Mouse (Mus musculus) kidney, embryonic 15.5 days (tissue): ENCODE measurements around the gene Pxk. TPM values are rescaled to one million over a fixed set of nuclear protein-coding genes. Genes with fewer than 3 reads are reported as not detected.
A peak's percentile ranks its signal among the peaks of the same experiment; 100 is the strongest.

ENCODE experiments used
- ATAC-seq: fragments of 200-750 bp; cut with Nextera tagmentation; replicated peaks from 2 replicates; pipeline ENCODE4 v1.8.0; 2017; ENCODE audit warnings: moderate TSS enrichment; ENCODE audit not compliant: low FRiP score
- H3K27ac ChIP-seq: fragments of 300-500 bp; sonication (generic); 2 replicates; pipeline ENCODE4 v1.5.1; 2015; ENCODE audit warnings: mild to moderate bottlenecking, inconsistent platforms
- H3K27me3 ChIP-seq: fragments of 300-500 bp; sonication (generic); 2 replicates; pipeline ENCODE4 v1.6.1; 2015; ENCODE audit warnings: inconsistent platforms
- H3K36me3 ChIP-seq: fragments of 300-500 bp; sonication (generic); 2 replicates; pipeline ENCODE4 v1.6.1; 2015; ENCODE audit warnings: inconsistent platforms
- H3K4me1 ChIP-seq: fragments of 300-500 bp; sonication (generic); 2 replicates; pipeline ENCODE4 v1.6.1; 2015; ENCODE audit warnings: inconsistent platforms
- H3K4me2 ChIP-seq: fragments of 300-500 bp; sonication (generic); 2 replicates; pipeline ENCODE4 v1.6.1; 2015; ENCODE audit warnings: moderate library complexity, mild to moderate bottlenecking, inconsistent platforms
- H3K4me3 ChIP-seq: fragments of 300-500 bp; sonication (generic); replicated peaks from 2 replicates; pipeline ENCODE4 v1.5.1; 2015; ENCODE audit warnings: mild to moderate bottlenecking, inconsistent platforms
- H3K9ac ChIP-seq: fragments of 300-500 bp; sonication (generic); 2 replicates; pipeline ENCODE4 v1.6.1; 2015; ENCODE audit warnings: mild to moderate bottlenecking, inconsistent platforms
- H3K9me3 ChIP-seq: fragments of 300-500 bp; sonication (generic); replicated peaks from 2 replicates; pipeline ENCODE4 v1.6.1; 2016; ENCODE audit warnings: inconsistent platforms
- whole genome bisulfite sequencing: fragments of 180-500 bp; shearing (Covaris S2); methylation state at CpG from one replicate; pipeline ENCODE4 v1.1.7; 2015; ENCODE audit warnings: mixed read lengths; 5-methylcytosine and 5-hydroxymethylcytosine counted together
- polyA plus RNA-seq: library from polyadenylated mRNA; unstranded; fragments of >200 nt; fragmentation: Nextera tagmentation; extraction: Ambion mirVana; gene quantifications from 2 replicates; pipeline ENCODE4 v1.2.1, GENCODE M21; 2015

The Pxk gene
- polyA plus RNA-seq, 1 experiment from 2014 or later = 35.1 TPM

DNA sequence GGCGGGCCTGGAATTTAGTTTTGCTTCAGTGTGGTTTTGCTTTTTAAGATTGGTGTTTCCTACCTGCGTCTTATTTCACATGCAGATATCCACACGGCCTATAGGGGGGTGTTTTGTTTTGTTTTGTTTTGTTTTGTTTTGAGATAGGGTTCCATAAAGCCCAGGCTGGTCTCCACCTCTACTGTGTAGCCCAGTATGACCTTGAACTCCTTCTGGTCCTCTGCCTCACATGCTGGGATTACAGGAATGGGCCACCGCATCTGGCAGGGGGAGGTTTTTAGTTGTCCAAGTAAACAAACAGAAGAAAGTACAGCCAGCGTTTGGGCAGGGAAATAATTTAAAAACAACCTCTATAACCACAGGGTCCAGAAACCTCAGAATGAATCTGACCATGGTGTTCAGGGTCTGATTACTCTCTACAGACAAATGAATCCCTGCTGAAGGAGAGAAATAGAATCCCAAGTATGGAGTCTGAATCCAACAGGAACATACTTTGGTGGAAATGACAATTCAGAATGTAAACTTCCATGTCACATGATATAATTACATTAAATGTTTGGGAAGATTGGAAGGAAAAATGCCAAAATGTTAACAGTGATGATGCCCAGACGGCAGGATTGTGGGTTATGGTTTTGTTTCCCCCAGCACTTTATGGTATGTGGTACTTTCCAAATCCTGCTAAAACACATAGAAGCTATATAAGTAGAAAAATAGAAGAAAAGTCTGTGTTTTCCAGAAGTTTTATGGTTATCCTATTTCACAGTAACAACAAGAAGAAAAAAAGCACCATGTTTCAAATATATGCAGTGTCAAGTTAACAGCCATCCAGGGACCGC is 26.3 kb downstream of the Pxk start:
- no peak overlapping the region for H3K9ac ChIP-seq
- no peak overlapping the region for H3K4me3 ChIP-seq
- no peaks in the 10 kb centered on the region for H3K9me3 ChIP-seq
- H3K4me1 ChIP-seq = no peaks in the 10 kb centered on the region
- H3K27ac ChIP-seq = no peak overlapping the region
- 73% methylated on average over 7 of the region's 7 CpGs for WGBS
- H3K4me2 ChIP-seq = no peak overlapping the region
- ATAC-seq = no peak
- no peaks in the 10 kb centered on the region for H3K27me3 ChIP-seq
- H3K36me3 ChIP-seq = peaks cover 24% of the 10 kb centered on the region; the same call in 1 of the 2 replicates

GRCm38 (mm10) chr14:8127971-8128370 is 30.0 kb downstream of the Pxk start:
- Histone ChIP-seq H3K36me3 (peaks cover 33% of the 10 kb centered on the region), H3K4me2 (no peak overlapping the region), H3K9me3 (no peaks in the 10 kb centered on the region), H3K4me3 (no peak overlapping the region), H3K27me3 (no peaks in the 10 kb centered on the region), H3K27ac (no peak overlapping the region), H3K9ac (no peak overlapping the region), H3K4me1 (no peaks in the 10 kb centered on the region)
- 56% methylated on average over 5 of the region's 5 CpGs for WGBS
- no peak for ATAC-seq

- Histone ChIP-seq H3K27me3 (no peaks in the 10 kb centered on the region), H3K9me3 (no peaks in the 10 kb centered on the region), H3K4me1 (no peaks in the 10 kb centered on the region), H3K4me2 (no peak overlapping the region), H3K4me3 (no peak overlapping the region), H3K9ac (no peak overlapping the region), H3K27ac (no peak overlapping the region), H3K36me3 (peaks cover 18% of the 10 kb centered on the region)
- WGBS = 75% methylated on average over 8 of the region's 8 CpGs
- ATAC-seq = no peak
These were observed 34.8 kb downstream of the Pxk start for GRCm38 (mm10) chr14:8132789-8133188.

DNA sequence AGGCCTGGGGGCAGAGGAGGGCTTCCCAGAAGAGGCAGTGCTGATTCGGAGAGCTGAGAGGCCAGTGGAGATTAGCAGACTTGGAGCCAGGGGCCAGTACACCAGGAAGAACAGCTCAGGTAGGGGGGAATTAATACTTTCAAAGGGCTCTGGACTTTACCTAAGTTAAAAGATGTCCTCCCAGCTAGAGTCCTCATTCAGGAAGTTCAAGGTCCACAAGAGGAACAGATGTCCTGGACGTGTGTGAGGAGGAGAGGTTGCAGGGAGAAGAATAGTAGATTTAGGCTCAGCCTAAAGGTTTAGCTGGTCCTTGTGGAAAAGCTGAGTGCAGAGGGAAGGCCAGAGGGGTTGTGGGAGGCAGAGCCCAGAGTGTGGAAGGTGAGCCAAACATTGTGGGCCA is 36.2 kb downstream of the Pxk start:
- Histone ChIP-seq H3K27me3 (no peaks in the 10 kb centered on the region), H3K4me1 (no peaks in the 10 kb centered on the region), H3K9ac (no peak overlapping the region), H3K27ac (no peak overlapping the region), H3K9me3 (no peaks in the 10 kb centered on the region), H3K36me3 (peaks cover 32% of the 10 kb centered on the region), H3K4me3 (no peak overlapping the region), H3K4me2 (no peak overlapping the region)
- ATAC-seq = no peak
- WGBS = 69% methylated on average over 2 of the region's 2 CpGs

- H3K4me3 ChIP-seq = no peak overlapping the region
- H3K9ac ChIP-seq = no peak overlapping the region
- H3K4me1 ChIP-seq = no peaks in the 10 kb centered on the region
- no peak overlapping the region for H3K27ac ChIP-seq
- no peak overlapping the region for H3K4me2 ChIP-seq
- no peak for ATAC-seq
- 82% methylated on average over 3 of the region's 3 CpGs for WGBS
- no peaks in the 10 kb centered on the region for H3K9me3 ChIP-seq
- no peaks in the 10 kb centered on the region for H3K27me3 ChIP-seq
- peaks cover 35% of the 10 kb centered on the region for H3K36me3 ChIP-seq
These were observed 37.1 kb downstream of the Pxk start for GRCm38 (mm10) chr14:8135130-8135529.

DNA sequence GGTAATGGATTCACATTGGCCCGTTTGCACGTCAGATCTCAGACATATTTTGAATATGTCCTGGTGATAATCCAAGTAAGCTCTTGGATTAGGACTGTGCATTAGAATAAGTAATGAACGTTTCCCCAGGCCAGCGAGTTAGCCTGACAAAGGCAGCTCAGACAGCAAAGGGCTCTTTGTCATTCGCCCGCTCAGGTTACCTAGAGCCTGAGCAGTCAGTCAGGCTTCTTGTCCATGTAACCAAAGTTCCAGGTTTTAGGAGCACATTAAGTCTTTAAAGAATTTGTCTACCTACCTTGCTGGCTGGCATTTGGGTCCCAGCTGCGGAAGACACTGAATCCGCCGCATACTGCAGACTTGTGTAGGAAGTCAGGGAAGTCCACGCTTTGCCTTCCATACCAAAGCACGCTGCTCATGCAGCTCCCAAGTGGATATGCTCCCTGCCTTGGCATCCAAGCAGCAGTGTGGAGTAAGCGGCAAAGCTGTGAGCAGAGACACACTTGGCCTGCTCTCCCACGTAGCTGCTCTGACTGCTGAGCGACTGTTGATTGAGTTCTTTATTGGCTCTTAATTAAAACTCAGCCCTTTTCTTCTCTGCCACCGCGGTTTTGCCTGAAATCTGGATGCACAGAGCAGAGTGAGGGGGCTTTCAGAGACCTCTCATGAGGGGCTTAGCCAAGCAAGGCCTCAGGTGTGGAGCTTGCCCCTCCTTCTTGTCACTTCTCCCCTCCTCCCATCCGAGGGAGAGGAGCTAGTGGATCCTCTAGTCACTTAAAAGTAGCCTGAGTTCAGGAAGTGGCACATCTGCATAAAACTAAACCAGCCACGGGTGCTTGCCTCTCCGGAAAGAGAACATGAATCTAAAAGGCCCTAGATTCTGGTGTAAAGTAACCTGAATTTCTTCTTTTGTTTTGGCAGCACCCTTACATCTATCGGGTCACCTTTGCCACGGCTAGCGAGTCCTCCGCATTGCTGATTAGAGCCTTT is 42.0 kb downstream of the Pxk start:
- Histone ChIP-seq H3K4me1 (0 out of 2 replicates have a peak, but pooled peaks cover 3% of the 10 kb centered on the region), H3K36me3 (peaks cover 54% of the 10 kb centered on the region), H3K27ac (no peak overlapping the region), H3K4me3 (no peak overlapping the region), H3K9ac (no peak overlapping the region), H3K27me3 (no peaks in the 10 kb centered on the region), H3K9me3 (no peaks in the 10 kb centered on the region), H3K4me2 (no peak overlapping the region)
- peak; percentile 58 for ATAC-seq
- 55% methylated on average over 23 of the region's 23 CpGs for WGBS

- H3K4me2 ChIP-seq = no peak overlapping the region
- H3K4me3 ChIP-seq = no peak overlapping the region
- peaks cover 59% of the 10 kb centered on the region for H3K36me3 ChIP-seq
- no peak overlapping the region for H3K27ac ChIP-seq
- no peak overlapping the region for H3K9ac ChIP-seq
- no peaks in the 10 kb centered on the region for H3K9me3 ChIP-seq
- no peaks in the 10 kb centered on the region for H3K27me3 ChIP-seq
- 80% methylated on average over 2 of the region's 2 CpGs for WGBS
- 0 out of 2 replicates have a peak, but pooled peaks cover 3% of the 10 kb centered on the region for H3K4me1 ChIP-seq
- ATAC-seq = no peak
These were observed 43.1 kb downstream of the Pxk start for GRCm38 (mm10) chr14:8141131-8141530.

- H3K9me3 ChIP-seq = no peaks in the 10 kb centered on the region
- peaks cover 59% of the 10 kb centered on the region for H3K36me3 ChIP-seq
- 88% methylated on average over 13 of the region's 13 CpGs for WGBS
- no peaks in the 10 kb centered on the region for H3K27me3 ChIP-seq
- ATAC-seq = no peak
- H3K27ac ChIP-seq = no peak overlapping the region
- 0 out of 2 replicates have a peak, but pooled peaks cover 3% of the 10 kb centered on the region for H3K4me1 ChIP-seq
- no peak overlapping the region for H3K4me3 ChIP-seq
- H3K9ac ChIP-seq = no peak overlapping the region
- H3K4me2 ChIP-seq = no peak overlapping the region
These were observed 47.9 kb downstream of the Pxk start for GRCm38 (mm10) chr14:8145594-8146558.

DNA sequence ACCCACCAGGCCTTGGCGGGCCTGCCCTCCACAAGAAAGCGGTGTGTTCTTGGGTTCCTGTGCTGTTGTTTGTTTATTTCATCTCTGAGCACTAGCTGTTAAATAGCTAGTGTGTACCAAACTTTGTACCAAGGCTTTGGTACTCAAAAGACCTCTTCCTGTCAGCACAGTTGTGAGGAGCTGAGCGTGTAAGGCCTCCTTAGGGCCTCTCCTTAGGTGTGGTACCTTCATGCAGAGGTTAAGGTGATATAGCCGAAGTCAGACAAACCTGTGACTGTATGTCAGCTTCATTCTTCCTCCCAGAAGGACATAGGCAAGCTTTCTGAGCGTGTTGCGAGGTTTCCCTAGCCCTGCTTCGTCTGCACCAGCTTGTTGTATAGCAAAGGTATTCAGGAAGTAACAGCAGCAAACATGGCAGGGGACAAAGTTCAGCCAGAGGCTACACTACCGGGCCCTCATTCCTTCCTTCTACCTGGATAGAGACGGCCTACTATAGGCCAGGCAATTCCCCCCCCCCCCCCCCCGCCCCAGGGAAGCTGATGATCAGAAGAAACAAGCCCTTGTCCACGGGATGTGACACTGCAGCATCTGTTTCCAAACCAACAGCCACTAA is 48.7 kb downstream of the Pxk start:
- ATAC-seq = no peak
- WGBS = 83% methylated on average over 10 of the region's 11 CpGs
- H3K27ac ChIP-seq = no peak overlapping the region

DNA sequence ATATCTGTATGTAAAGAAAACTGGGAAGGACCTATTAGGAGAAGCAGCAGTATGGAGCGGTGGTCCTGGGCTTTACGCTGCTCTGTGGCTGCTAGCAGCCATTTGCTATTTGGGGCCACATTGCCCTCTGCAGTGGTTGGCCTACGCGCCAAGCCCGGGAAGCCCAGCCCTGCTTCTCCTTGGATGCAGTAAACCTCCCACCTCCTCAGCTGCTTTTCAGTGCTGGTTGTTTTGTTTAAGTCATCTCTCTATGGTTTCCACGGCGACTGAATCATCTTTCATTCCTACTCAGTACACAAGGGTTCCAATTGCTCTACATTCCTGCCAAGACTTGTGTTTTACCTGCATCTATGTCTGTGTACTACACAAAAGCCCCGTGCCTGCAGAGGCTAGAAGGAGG is 50.8 kb downstream of the Pxk start:
- no peak overlapping the region for H3K27ac ChIP-seq
- ATAC-seq = no peak
- no peaks in the 10 kb centered on the region for H3K27me3 ChIP-seq
- no peak overlapping the region for H3K4me3 ChIP-seq
- WGBS = 82% methylated on average over 8 of the region's 8 CpGs
- H3K9ac ChIP-seq = no peak overlapping the region
- H3K36me3 ChIP-seq = peaks cover 51% of the 10 kb centered on the region
- H3K4me2 ChIP-seq = no peak overlapping the region
- no peaks in the 10 kb centered on the region for H3K9me3 ChIP-seq
- no peaks in the 10 kb centered on the region for H3K4me1 ChIP-seq

More for the DNA sequence above, 48.7 kb downstream of the Pxk start:
- peaks cover 59% of the 10 kb centered on the region for H3K36me3 ChIP-seq
- H3K4me2 ChIP-seq = no peak overlapping the region
- H3K27me3 ChIP-seq = no peaks in the 10 kb centered on the region
- no peaks in the 10 kb centered on the region for H3K4me1 ChIP-seq
- no peaks in the 10 kb centered on the region for H3K9me3 ChIP-seq
- H3K4me3 ChIP-seq = no peak overlapping the region
- H3K9ac ChIP-seq = no peak overlapping the region

DNA sequence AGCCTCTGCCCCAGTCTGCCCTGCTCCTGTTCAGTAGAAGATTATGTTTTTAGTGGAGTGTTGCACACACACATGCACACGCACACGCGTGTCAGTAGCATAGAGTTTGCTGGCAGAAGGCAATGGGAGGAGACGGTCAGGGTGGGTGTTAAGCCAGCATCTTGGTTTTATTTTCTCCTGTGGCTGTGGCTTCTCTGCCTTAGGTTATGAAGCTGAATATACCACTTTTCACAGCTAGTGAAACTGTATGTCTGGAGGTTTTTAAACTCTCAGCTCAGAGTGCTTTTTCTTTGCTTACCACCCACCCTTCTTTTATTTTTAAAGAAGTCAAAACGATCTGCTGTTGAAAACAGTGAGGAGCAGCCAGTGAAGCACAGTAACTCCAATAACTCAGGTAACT is 53.7 kb downstream of the Pxk start:
- Histone ChIP-seq H3K4me1 (no peaks in the 10 kb centered on the region), H3K4me3 (no peak overlapping the region), H3K4me2 (no peak overlapping the region), H3K9ac (no peak overlapping the region), H3K36me3 (peaks cover 30% of the 10 kb centered on the region), H3K27me3 (no peaks in the 10 kb centered on the region), H3K9me3 (no peaks in the 10 kb centered on the region), H3K27ac (no peak overlapping the region)
- ATAC-seq = no peak
- 92% methylated on average over 5 of the region's 5 CpGs for WGBS
